ENCODE assay signal across 26 mouse cellular contexts in the genomic region with DNA sequence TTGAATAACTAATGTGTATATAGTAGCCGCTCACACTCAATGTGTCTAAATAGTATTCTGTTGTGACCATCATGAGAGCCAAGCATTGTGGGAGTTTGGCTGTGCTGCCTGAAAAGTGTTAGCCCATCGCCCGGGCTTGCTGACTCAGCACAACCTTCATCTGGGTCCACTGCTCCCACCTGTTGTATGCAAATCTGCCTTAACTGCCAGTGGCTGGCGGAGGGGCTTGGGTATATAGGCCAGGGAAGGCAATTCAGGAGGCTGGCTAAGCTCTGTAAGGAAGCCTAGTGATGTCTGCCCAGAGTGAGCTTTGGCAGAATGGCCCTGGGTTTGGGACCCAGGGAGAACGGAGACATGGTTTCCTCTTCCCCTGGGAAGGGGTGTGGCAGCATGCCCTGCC. TPM values are rescaled to one million over a fixed set of nuclear protein-coding genes. Genes with fewer than 3 reads are reported as not detected.
DNase-seq lines count a peak whose midpoint lies in the region; ATAC-seq and TF ChIP-seq lines count a peak whose summit lies in the region.
"Had no signal": no experiment of that assay in that cellular context is flagged by ENCODE, and none has a peak within 500 bp of the region (broad histone marks: within the 10 kb centered on the region; RNA-seq: fewer than 3 reads in every experiment).

No protein-coding gene starts in this region.

- no peaks in the 10 kb centered on the region for H3K9me3 ChIP-seq in liver, postnatal 0 days (ENCODE audit: low read length)
- no peaks in the 10 kb centered on the region for H3K9me3 ChIP-seq in ES-Bruce4 (replicated peaks; ENCODE audit: control insufficient read depth, insufficient read depth, low read length, poor library complexity, severe bottlenecking)
- H3K9me3 ChIP-seq: embryonic facial prominence, embryonic 12.5 days; hindbrain, embryonic 13.5 days; liver, embryonic 13.5 days; midbrain, embryonic 10.5 days; midbrain, embryonic 15.5 days had no signal

- DNase-seq in liver, postnatal 0 days, result peak; percentile 34
- DNase-seq in liver (no peak), ZHBTc4 (ENCODE audit: low read depth, low spot score) (peak; percentile 42)
- peak; percentile 29 to 31 for DNase-seq in B cell, adult 2 months
- DNase-seq in layer of hippocampus, adult 18-20 months (ENCODE audit: low spot score in 2 of 2), result no peak
- DNase-seq: adrenal gland, postnatal 36 days; cerebellum, adult 2 months; embryo, embryonic 11 days; gastrocnemius, postnatal 25 days; heart, adult 18-20 months; heart, postnatal 4 days; kidney, adult 9 months; kidney, postnatal 10 days; left cerebral cortex, postnatal 4 days; liver, embryonic 13.5 days; lung, adult 2 months; right cerebral cortex, postnatal 25 days had no signal

- ATAC-seq in liver, postnatal 0 days, result no peak
- ATAC-seq in activated CD4-positive, CD25-positive, alpha-beta regulatory T cell, adult 4 months, result no peak
- ATAC-seq: forebrain, embryonic 14.5 days; intestine, embryonic 16.5 days; midbrain, embryonic 15.5 days had no signal

- no peak overlapping the region for H3K27ac ChIP-seq in liver, postnatal 0 days (ENCODE audit: low read depth)
- H3K27ac ChIP-seq in ES-Bruce4 (ENCODE audit: insufficient read depth, low read length), result peak overlapping the region; percentile 8; the same call in 1 of the 2 replicates
- H3K27ac ChIP-seq: embryonic facial prominence, embryonic 12.5 days; hindbrain, embryonic 13.5 days; liver, embryonic 13.5 days; midbrain, embryonic 10.5 days; midbrain, embryonic 15.5 days had no signal

- no peak overlapping the region for H3K9ac ChIP-seq in liver, postnatal 0 days (replicated peaks)
- no peak overlapping the region for H3K9ac ChIP-seq in ES-Bruce4 (ENCODE audit: low read depth, poor library complexity, severe bottlenecking)
- H3K9ac ChIP-seq: embryonic facial prominence, embryonic 12.5 days; hindbrain, embryonic 13.5 days; liver, embryonic 13.5 days; midbrain, embryonic 15.5 days had no signal

- H3K4me2 ChIP-seq in liver, postnatal 0 days (ENCODE audit: low read depth, low read length), result no peak overlapping the region
- H3K4me2 ChIP-seq: embryonic facial prominence, embryonic 12.5 days; heart, embryonic 11.5 days; hindbrain, embryonic 13.5 days; liver, embryonic 13.5 days; midbrain, embryonic 15.5 days had no signal

- no peak for TF ChIP-seq CTCF in liver, postnatal 0 days (IDR thresholded peaks at IDR 0.05; ENCODE audit: low read depth)
- TF ChIP-seq CTCF in ES-Bruce4 (IDR thresholded peaks at IDR 0.05; ENCODE audit: low read depth, low read length), result no peak

- 0 out of 2 replicates have a peak, but pooled peaks cover 2% of the 10 kb centered on the region for H3K4me1 ChIP-seq in liver, postnatal 0 days (ENCODE audit: insufficient read depth)
- peaks cover 2% of the 10 kb centered on the region for H3K4me1 ChIP-seq in ES-Bruce4 (ENCODE audit: control insufficient read depth, insufficient read depth, low read length)
- H3K4me1 ChIP-seq: embryonic facial prominence, embryonic 12.5 days had no signal

- TF ChIP-seq POLR2A in ES-Bruce4 (IDR thresholded peaks at IDR 0.05; ENCODE audit: insufficient read depth, low read length), result no peak

- no peak overlapping the region for H3K4me3 ChIP-seq in liver, postnatal 0 days (ENCODE audit: low read depth, low read length)
- no peak overlapping the region for H3K4me3 ChIP-seq in ES-Bruce4 (ENCODE audit: low read depth, low read length)
- H3K4me3 ChIP-seq: embryonic facial prominence, embryonic 12.5 days; hindbrain, embryonic 13.5 days; liver, embryonic 13.5 days; midbrain, embryonic 10.5 days; midbrain, embryonic 15.5 days had no signal

- peaks cover 45% of the 10 kb centered on the region for H3K36me3 ChIP-seq in liver, postnatal 0 days (replicated peaks; ENCODE audit: insufficient read depth, low read length)
- peaks cover 43% of the 10 kb centered on the region for H3K36me3 ChIP-seq in ES-Bruce4 (ENCODE audit: control insufficient read depth, insufficient read depth, low read length, poor library complexity, severe bottlenecking)

- WGBS in liver, postnatal 0 days (ENCODE audit: insufficient replicate concordance), result 82% methylated on average over 5 of the region's 5 CpGs

- TF ChIP-seq EP300 in liver, postnatal 0 days (IDR thresholded peaks at IDR 0.05; ENCODE audit: low read depth), result no peak
- no peak for TF ChIP-seq EP300 in ES-Bruce4 (IDR thresholded peaks at IDR 0.05; ENCODE audit: insufficient read depth, low read depth, low read length)

- H3K27me3 ChIP-seq in liver, postnatal 0 days (ENCODE audit: insufficient read depth, low read length), result no peaks in the 10 kb centered on the region
- H3K27me3 ChIP-seq in ES-Bruce4 (ENCODE audit: control insufficient read depth, insufficient read depth, low read length, poor library complexity, severe bottlenecking), result no peaks in the 10 kb centered on the region
- H3K27me3 ChIP-seq: embryonic facial prominence, embryonic 12.5 days; hindbrain, embryonic 13.5 days; midbrain, embryonic 15.5 days had no signal

RNA-seq across cellular contexts. Expression of a gene that starts 1.4 kb away (rescaled TPM):
- 3.6 and 4.3 TPM in 2 replicates for polyA plus RNA-seq in liver, postnatal 0 days (2015; fragmentation: Nextera tagmentation; extraction: Ambion mirVana)
- polyA plus RNA-seq in ES-Bruce4 (2011; ENCODE audit: insufficient read depth, insufficient read length, low read depth, missing spikeins), result 2.5 and 4.9 TPM in 2 replicates
- 10 to 100 TPM in 1 of 2 experiments, 1 to 10 TPM in 1; 9.7 to 11.3 TPM for total RNA-seq in layer of hippocampus, adult 18-20 months (2021)
- polyA plus RNA-seq in activated CD4-positive, CD25-positive, alpha-beta regulatory T cell, adult 4 months (2017; shearing (Covaris generic)), result 1 to 10 TPM in 1 of 2 experiments, under 1 TPM in 1; 0.79 to 2.3 TPM

RNA-seq across cellular contexts. Expression of a gene that starts 22.6 kb away (rescaled TPM):
- polyA plus RNA-seq in liver, postnatal 0 days (2015; fragmentation: Nextera tagmentation; extraction: Ambion mirVana), result 8.6 and 9.8 TPM in 2 replicates
- polyA plus RNA-seq in ES-Bruce4 (2011; ENCODE audit: insufficient read depth, insufficient read length, low read depth, missing spikeins), result 27.2 and 30.9 TPM in 2 replicates
- 100 to 1,000 TPM; 104 to 112 TPM for total RNA-seq in layer of hippocampus, adult 18-20 months (2021)
- 10 to 100 TPM; 34.6 to 38.3 TPM for polyA plus RNA-seq in activated CD4-positive, CD25-positive, alpha-beta regulatory T cell, adult 4 months (2017; shearing (Covaris generic))

RNA-seq across cellular contexts. Expression of a gene that starts 26.6 kb away (rescaled TPM):
- polyA plus RNA-seq in liver, postnatal 0 days (2015; fragmentation: Nextera tagmentation; extraction: Ambion mirVana), result 30.3 and 33.4 TPM in 2 replicates
- polyA plus RNA-seq in ES-Bruce4 (2011; ENCODE audit: insufficient read depth, insufficient read length, low read depth, missing spikeins), result 283 and 292 TPM in 2 replicates
- total RNA-seq in layer of hippocampus, adult 18-20 months (2021), result 10 to 100 TPM; 47.4 to 51.2 TPM
- polyA plus RNA-seq in activated CD4-positive, CD25-positive, alpha-beta regulatory T cell, adult 4 months (2017; shearing (Covaris generic)), result 10 to 100 TPM; 57.7 to 59.6 TPM

RNA-seq across cellular contexts. Expression of a gene that starts 27.1 kb away (rescaled TPM):
- 44.2 and 45.4 TPM in 2 replicates for polyA plus RNA-seq in liver, postnatal 0 days (2015; fragmentation: Nextera tagmentation; extraction: Ambion mirVana)
- 174 and 192 TPM in 2 replicates for polyA plus RNA-seq in ES-Bruce4 (2011; ENCODE audit: insufficient read depth, insufficient read length, low read depth, missing spikeins)
- total RNA-seq in layer of hippocampus, adult 18-20 months (2021), result 100 to 1,000 TPM; 221 to 230 TPM
- 100 to 1,000 TPM; 119 to 186 TPM for polyA plus RNA-seq in activated CD4-positive, CD25-positive, alpha-beta regulatory T cell, adult 4 months (2017; shearing (Covaris generic))

Comparison
In these comparisons a context has a peak if more than half of its experiments do, and no peak if none do; other contexts are left out.
1. DNase-seq: peak in liver, postnatal 0 days (single experiment), B cell, adult 2 months (2 of 2) and ZHBTc4 (single experiment); none in liver (single experiment) and layer of hippocampus, adult 18-20 months (0 of 2).